Mouse (Mus musculus): Measurements from ENCODE around the gene Dnah7a.
"Not testable (repeated sequence)": the region's sequence is repeated elsewhere in the genome, so short reads cannot be mapped to it uniquely, and the experiment has no call there.

The Dnah7a gene

DNA sequence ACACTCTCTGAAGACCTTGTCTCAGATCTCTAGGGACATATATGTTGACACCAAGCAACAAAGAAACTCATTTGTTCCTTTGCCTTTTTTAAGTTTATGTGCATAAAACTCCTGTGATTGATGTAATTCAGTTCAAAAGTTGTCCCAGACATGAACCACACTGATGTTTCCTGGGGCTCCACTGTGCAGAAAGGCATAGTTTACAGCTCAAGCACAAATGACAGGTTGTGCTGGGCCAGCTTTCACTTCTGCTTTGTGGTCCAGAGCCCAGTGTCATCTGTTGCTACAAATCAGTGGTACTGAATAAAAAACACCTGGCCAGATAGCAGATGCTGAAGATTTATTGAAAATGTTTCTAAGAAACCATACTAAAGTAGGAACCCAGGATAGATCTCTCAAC, 42.3 kb downstream of the Dnah7a start:
- not testable (repeated sequence) for DNase-seq

DNA sequence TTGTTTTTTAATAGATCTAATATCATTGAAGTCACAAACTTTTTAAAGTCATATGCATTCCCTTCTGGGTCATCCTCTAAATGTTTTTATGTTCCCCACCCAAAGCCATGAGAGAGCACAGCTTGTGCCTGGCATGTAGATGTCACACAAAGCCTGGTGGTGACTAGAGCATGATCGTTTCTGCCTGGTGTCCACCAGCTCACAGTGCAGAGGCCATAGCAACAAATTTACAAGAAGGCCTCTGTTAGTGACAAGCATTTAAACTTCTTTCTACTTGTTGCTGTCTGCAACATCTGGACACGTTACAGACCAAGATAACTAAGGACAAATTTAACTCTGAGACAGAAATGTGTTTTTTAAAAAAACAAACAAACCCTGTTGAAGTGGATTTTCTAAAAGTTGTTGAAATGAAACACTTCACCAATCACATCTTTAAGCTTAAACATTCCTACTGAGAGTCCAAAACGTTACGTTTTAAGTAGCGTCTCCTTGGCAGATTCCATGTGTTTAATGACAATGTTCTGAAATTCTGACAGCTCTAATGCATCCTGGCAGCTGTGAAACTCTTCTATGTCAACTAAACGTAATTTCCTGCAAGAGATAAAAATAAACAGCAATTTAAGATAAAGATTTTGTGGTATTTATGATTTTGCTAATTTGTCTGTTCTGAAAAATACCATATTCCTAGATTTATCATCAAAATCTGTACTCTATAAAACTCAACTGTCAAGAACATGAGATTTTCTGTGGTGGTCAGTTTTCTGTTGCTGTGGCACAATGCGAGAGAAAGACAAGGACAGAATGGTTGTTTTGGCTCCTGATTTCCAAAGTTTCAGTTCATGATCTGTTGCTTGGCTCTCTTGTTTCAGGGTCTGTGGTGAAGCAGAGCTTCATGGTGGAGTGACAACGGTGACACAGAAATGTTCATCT, 66.5 kb downstream of the Dnah7a start:
- no peak for DNase-seq

DNA sequence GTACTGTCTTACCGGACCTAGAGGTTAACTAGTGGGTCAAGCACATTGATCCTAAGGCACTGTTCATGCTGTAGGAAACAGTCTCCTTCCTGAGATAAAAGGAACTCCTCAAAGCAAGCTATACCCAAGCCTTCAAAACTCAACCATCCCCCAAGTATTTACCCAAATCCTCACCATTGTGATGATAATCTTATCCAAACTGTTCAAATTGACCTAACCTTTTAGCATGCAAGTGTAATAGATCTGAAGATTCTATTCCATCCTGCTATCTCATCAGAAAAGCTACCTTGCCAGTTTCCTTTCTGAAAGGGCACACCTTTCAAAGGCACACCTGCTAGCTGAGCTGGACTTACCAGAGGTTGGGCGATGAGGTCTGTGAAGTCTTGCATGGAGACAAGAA, 70.9 kb downstream of the Dnah7a start:
- not testable (repeated sequence) for DNase-seq

DNA sequence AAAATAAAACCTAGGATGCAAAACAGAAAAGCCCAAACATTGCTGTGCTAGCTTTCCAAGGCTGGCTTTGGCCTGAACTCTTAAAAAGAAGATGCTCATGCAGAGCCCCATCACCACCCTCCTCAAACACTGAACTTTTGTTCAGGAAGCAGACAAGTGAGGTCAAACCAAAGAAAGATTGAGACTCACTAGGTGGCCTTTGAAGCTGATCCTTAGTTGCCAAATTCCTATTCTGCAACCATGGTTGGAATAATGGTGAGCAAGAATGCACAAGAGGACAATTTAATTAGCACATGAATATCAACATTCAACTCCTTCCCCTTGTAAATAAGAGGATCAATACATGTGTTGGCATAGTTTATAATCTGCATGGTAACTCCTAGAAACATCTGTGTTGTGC, 74.5 kb downstream of the Dnah7a start:
- DNase-seq = not testable (repeated sequence)

DNA sequence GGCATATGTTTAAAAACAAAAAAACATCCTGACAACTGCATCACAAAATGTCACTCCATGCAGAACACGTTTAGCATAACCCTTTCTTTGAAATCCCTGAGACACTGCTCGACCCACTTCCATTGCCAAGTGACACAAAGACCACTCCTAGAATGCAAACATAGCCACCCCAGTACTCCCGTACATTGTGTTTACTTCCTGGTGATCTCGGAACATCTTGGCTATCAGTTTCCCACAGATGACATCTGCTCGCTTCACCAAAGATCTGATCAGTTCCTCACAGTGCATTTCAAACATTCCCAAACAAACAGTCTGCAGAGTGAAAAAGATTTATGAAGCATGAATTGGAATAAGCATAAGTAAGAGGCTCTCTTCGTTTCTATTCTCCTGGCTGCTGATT, 76.6 kb downstream of the Dnah7a start:
- no peak for DNase-seq

DNA sequence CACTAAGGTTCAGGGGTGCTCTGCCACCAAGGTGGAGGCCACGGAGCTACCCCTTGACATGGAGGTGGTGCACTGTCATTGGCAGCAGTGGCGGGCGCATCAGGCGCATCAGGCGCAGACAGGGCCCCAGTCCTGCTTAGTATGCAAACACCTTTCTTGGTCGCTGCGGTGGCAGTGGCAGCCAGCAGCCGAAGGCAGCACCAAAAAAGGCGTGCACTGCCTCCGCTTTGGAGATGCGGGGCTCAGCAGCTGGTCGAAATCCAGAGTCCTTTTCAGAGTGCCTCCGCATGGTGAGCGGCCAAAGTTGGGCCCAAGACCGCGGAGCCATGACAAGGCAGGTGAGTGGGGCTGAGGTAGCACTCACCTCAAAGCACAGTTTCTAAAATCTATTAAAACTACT, 93.1 kb downstream of the Dnah7a start:
- DNase-seq = no peak

DNA sequence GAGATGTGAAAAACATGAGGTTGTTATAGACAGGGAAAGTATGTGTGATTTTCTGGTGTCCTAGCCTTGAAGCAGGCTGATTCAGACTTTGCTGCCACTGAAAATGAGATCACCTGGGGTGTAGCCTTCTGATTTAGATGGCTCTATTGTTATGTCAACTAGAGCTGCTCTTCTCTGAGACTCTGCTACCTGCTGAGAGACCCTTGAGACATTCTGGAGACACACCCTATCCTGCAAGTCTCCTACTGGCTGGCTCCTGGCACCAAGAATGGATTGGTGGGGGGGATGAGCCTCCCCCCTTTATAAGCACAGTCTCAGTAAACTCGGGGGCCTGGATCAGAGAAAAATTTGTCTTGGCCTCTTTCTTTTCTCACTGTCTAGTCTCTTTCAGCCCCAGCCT, 125.3 kb downstream of the Dnah7a start:
- DNase-seq = not testable (repeated sequence)

DNA sequence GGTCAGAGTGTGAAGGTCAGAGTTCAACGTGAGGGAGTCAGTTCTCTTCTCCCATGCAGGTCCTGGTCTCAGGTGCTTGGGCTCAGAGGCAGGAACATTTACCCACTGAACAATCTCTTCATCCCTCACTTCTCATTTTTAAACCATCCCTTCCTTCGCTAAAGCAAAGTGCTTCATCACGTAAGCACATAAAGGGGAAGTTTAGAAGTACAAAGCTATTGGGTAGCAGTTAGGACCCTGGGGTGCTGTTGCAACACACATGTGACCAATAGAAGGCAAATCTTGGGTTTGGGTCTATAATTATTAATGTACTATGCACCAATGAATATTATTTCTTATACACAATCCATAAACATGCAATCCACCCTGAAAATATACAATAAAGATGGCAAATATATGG, 148.7 kb downstream of the Dnah7a start:
- DNase-seq = not testable (repeated sequence)

DNA sequence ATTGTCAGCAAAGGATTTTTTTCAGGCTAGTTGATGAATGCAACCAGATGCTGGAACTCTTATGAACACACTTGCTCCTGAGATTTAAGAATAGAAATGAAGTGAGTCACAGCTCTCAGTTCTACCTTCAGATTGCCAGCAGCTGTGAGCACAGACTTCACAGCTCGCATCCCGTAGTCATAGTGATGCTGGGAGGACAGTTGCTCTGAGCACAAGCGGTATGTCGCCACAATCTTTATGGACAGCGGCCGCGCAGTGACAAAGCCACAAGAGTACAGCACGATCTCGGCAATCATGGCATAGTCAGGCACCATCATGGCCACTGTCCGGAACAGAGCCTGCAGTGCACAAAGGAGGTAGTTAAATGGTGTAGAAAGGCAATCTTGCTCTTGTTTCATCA, 159.6 kb downstream of the Dnah7a start:
- DNase-seq = not testable (repeated sequence)

DNA sequence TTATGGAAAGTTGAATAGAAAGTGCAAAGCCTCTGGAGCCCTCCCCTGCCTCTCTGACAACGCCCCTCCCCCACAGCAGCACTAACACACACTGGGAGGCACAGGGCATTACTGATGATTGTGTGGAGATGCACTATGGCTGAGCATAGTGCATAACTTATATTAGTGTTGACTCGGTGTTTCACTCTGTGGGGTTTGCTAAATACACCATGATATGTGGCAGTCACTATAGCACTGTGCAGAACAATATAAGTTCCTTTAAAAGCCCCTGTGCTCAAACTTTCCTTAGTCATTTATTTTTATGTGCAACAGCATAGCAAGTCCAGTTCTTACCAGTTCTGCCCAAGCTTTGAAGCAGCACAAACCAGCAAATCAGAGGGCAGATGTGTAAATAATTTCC, 168.2 kb downstream of the Dnah7a start:
- DNase-seq = not testable (repeated sequence)

DNA sequence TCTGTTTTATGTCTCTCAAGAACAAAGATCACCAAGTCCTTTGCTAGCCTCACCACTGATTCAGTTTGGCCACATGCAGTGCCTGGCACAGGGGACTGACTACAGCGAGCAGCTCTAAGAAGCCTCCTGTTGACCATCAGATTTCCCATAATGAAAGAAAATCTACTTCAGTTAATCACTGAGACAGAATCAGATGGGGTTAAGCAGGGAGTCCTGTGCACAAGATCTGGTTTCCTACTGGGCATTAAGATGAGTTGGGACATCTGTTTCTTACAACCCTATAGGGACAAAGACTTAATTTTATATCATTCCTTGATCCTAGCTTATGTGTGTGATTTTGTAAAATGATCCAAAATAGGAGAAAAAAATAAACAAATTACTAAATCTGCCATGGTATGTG, 171.8 kb downstream of the Dnah7a start:
- DNase-seq = not testable (repeated sequence)

DNA sequence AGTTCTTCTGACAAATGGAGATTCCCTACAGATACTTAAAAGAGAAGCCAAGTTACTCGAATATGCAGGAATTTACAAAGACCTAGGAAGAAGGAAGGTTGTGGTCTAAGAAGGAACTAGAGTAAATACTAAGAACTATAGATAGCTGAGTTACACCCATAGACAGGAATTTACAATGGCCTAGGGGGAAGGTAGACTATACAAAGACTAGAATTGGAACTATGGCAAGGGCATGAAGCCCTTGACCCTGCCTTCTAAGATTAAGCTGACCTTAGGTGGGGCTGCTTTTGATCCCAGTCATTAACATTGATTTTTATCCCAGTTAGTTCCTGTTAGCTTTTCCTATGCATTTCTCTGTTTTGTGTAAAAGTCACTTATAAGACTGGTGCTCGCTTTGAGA, 180.6 kb downstream of the Dnah7a start:
- not testable (repeated sequence) for DNase-seq

DNA sequence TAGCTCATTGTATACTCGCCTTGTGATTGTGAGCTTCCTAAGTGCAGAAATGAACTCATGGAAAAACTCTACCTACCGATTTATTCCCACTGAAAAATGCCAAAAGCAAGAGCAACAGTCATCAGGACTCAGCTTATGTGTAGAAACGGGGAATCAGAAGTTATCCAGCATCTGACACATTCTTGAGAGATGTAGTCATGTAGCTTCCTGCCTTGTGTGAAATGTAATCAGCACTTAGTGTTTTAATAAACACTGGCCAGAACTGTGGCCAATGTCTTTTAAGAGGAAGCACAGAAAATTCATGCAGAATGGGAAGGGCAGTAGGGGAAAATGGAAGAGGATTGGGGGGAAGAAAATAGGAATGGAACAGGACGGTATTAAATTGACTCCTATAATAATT, 232.9 kb downstream of the Dnah7a start:
- DNase-seq = no peak

DNA sequence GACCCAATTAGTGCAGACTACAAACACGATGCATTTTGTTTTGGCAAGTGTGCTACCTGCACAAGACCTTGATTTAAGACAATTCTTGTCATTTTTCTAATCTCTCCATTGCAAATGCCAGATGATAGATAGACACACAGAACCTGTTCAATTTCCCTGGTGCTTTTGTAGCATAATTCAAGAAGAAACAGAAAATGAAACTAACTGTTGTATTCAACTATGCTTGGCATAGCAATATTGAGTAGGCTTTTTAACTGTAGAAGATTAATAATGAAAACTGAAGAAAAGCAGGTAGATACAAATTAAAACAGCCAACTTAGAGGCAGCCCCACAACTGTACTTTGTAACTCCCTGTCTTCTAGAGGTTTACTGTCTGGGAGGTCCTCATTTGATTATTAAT, 234.5 kb downstream of the Dnah7a start:
- not testable (repeated sequence) for DNase-seq

DNA sequence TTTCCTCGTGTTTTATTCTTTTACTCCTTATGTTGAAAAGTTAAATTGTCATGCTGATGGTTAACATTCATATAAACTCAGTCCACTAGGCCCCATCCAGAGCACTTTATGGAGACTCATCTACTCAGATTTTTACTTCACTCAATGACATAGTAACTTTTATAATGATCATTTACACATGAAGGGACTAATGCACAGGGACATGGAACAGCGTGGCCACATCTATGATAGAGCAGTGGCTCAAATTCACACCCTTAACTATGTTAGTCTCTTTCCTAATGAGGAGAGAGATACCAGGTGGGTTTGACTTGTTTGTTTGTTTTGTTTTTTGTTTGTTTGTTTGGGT, 239.3 kb downstream of the Dnah7a start:
- DNase-seq = no peak

DNA sequence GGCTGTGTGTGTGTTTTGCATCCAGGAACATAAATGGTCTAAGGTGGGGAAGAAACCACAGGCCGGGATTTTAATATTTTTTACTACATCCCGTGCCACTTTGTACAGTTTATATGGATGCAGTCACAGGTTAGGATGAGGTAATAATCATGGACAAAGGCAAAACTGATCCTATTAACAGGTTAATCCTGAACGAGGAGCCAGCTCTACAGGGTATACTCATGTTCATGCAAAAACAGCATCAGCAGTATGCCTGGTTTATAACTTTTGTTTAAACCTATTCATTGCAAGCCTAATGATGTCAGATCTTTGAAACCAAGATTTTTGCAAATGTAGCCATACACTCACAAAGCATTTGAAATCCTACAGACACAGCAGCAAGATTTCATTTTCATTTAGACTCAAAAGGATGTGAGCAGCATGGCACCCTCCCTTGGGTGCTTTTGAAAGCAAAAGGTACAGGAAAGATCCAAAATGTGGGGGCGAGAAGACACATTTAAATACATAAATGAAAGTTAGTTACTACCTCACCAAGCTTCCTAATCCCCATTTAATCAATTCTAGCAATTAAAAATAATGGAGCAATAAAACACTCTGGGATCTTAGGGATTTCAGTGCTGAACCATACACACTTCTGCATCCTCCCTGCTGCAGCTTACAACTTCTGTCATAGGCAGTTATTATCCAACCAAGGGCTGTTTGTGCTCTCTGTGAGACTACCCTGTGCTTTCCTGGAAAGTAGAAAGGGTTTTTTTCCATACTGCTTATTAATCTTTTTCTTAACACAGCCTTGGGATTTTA, 239.9 kb downstream of the Dnah7a start:
- not testable (repeated sequence) for DNase-seq

DNA sequence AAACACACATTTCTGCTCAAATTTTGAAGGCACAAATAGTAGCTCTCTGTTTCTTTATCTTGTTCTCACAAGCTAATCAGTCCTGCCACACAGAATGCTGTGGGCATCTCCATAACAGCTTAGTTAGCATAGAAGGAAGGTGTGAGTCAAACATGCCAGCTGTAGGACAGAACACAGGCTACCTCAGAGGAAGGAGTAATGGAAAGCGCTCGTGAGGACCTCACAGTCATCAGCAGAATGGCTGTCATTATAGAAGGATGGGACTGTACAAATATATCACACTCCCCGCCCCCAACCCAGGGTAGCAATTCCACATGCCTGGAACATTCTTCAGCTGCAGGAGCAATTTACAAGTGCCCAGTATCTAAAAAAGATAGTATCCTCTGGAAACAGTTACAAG, 267.4 kb downstream of the Dnah7a start:
- not testable (repeated sequence) for DNase-seq

DNA sequence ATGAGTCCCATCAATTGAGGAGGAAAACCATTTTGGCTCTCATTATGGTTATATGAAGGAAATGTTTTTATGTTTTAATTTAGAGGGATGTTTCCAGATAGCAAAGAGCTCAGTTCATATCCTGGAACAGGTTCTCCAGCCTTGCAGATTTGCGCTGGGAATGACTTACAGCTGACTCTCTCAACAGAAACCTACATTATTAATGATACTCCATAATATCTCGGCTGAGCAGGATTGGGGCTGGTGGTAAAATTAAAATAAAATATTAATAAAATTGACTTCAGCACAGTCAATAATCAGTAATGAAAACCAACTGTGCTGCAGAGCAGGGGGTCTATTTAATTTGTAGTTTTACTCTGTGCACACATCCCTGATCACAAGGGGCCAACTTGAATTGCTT, 274.2 kb downstream of the Dnah7a start:
- not testable (repeated sequence) for DNase-seq

DNA sequence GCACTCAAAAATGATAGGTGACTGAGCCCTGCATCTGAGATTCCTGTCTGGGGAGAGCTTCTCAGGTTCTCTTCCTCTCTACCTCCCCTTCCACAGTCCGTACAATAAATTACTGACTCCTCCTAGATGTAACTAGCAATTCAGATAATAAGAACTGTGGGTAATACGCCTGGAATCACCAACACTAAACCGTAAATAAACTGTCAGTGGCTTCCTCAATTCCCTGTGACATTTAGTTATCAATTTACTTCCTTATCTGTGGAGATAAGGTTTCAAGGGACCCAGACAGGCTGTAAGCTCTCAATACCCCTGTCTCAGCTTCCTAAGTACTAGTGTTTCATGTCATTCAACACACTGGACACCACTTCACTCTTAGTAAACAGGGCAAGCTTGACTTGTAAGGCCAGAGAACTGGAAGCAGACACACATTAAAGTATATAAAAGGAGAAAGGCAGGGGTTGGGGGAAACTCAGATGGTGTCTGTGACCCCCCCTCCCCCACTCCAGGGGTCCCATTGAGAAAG, 300.7 kb downstream of the Dnah7a start:
- DNase-seq = no peak

DNA sequence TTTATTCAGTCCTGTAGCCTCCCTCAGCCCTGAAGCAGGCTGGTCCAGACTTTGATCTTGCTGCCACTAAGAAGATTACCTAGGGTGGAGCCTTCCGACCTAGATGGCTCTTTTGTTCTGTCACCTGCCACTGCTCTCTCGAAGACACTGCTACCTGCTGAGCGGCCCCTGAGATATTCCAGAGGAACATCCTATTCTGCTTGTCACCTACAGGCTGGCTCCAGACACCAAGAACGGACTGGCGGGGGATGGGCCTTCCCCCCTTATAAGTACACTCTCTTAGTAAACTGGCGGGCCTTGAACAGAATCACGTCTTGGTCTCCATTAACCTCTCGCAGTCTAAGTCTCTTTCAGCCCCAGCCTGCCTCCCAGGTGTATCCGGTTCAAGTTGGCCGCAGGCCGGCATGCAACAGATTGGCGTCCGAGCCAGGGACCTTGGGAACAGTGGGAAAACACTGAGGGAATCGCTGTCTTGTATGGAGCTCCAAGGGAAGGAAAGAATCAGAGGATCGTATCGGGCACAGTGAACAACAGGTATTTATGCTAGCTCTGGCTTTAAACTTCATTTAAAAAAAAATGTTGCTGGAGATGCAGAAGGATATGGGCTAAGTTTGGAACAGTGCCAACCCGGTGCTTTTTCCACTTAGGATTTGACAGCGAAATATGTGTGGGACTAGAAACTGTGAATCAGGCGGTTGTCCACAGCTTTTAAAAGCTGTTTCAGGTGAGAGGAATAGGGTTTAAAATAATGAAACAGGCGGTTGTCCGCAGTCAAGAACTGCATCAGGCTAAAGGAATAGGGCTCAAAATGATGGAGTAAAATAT, 312.4 kb downstream of the Dnah7a start:
- not testable (repeated sequence) for DNase-seq

DNA sequence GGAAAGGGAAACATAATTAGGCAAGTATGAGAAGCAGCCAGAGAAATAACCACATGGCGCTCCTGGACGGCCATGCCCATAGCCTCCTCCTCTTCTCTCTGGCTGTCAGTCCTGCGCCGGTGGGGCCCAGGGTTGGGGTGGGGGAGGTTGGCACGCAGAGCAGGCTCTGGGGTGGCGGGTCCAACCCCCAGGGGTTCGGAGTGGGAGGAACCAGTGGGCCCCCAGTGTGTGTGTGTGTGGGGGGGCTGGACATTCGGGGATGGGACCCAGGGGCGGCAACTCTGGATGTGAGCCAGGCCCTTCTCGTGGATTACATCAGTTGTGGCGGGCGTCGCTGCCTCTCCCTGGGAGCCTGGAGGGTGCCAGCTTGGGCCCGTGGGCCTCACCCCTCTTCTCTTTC, 317.8 kb downstream of the Dnah7a start:
- no peak for DNase-seq

DNA sequence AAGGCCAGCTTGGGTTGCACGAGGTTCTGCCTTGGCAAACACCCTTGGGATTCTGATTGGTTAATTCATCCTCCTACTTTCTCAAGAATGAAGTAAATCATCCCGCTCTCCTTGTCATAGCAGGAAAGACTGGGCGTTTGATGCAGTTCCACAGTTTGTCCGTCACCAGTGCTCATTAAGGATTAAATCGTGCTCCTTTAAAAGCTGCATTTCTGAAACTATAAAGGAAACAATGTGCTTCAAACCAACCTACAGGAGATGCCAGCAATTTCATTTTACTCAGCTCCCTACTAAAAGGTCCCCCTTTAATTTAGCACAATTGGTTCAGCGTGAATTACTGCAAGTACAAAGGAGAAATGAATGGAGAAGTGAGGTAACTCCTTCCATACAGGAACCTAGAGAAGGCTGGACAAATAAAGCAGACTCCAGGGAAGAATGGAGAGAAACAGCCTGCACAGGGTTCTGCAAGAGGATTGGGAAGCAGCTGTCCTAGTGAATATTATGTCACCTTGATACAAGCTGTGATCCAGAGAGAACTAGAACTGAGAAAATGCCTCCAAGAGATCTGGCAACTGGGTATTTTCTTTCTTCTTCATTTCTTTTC, 322.4 kb downstream of the Dnah7a start:
- DNase-seq = no peak
